Mouse (Mus musculus) liver, adult (tissue): Measurements from ENCODE around the gene Hist2h2be.

Experiments used
- GATA4 ChIP-seq: IDR thresholded peaks from 2 replicates; pipeline ENCODE4 v1.6.1; 2014; ENCODE audit warnings: mild to moderate bottlenecking, low read length; ENCODE audit not compliant: insufficient replicate concordance

The Hist2h2be gene

GRCm38 (mm10) chr3:96220765-96221639 is at the start of gene Hist2h2be, which contains the start of gene Hist2h2ac:
Gene Hist2h2be, plus strand, starts transcription at chr3:96221119.
Gene Hist2h2ac, minus strand, starts transcription at chr3:96220880.
- no peak for TF ChIP-seq GATA4

- no peak for TF ChIP-seq GATA4
Measured at GRCm38 (mm10) chr3:96171583-96172196, 49.2 kb upstream of the Hist2h2be start.

- TF ChIP-seq GATA4 = no peak
Measured at GRCm38 (mm10) chr3:96172197-96173178, 48.4 kb upstream of the Hist2h2be start, which contains the start of gene Sf3b4. Gene Sf3b4, plus strand, starts transcription at chr3:96172332.

GRCm38 (mm10) chr3:96173185-96173584 is 47.7 kb upstream of the Hist2h2be start:
- TF ChIP-seq GATA4 = no peak

- no peak for TF ChIP-seq GATA4
Measured at GRCm38 (mm10) chr3:96175251-96175650, 45.7 kb upstream of the Hist2h2be start.

- TF ChIP-seq GATA4 = no peak
Measured at GRCm38 (mm10) chr3:96178427-96178826, 42.5 kb upstream of the Hist2h2be start.

- TF ChIP-seq GATA4 = no peak
Measured at GRCm38 (mm10) chr3:96178902-96179301, 42.0 kb upstream of the Hist2h2be start.

GRCm38 (mm10) chr3:96179531-96179930 is 41.4 kb upstream of the Hist2h2be start:
- TF ChIP-seq GATA4 = no peak

GRCm38 (mm10) chr3:96180727-96181477 is 40.0 kb upstream of the Hist2h2be start, which contains the start of gene Sv2a:
Gene Sv2a, plus strand, starts transcription at chr3:96181151.
- no peak for TF ChIP-seq GATA4

GRCm38 (mm10) chr3:96181510-96182381 is 39.2 kb upstream of the Hist2h2be start:
- no peak for TF ChIP-seq GATA4

GRCm38 (mm10) chr3:96182382-96182776 is 38.5 kb upstream of the Hist2h2be start:
- no peak for TF ChIP-seq GATA4

- no peak for TF ChIP-seq GATA4
Measured at GRCm38 (mm10) chr3:96192977-96193376, 27.9 kb upstream of the Hist2h2be start.

- no peak for TF ChIP-seq GATA4
Measured at GRCm38 (mm10) chr3:96194966-96195365, 26.0 kb upstream of the Hist2h2be start.

- TF ChIP-seq GATA4 = no peak
Measured at GRCm38 (mm10) chr3:96195616-96196313, 25.2 kb upstream of the Hist2h2be start.
